Mouse (Mus musculus): ENCODE measurements around the gene Clic6. TPM values are rescaled to one million over a fixed set of nuclear protein-coding genes. Genes with fewer than 3 reads are reported as not detected.

Clic6 gene
- polyA plus RNA-seq, 1 experiment from 2014 or later: 7.1 TPM

DNA sequence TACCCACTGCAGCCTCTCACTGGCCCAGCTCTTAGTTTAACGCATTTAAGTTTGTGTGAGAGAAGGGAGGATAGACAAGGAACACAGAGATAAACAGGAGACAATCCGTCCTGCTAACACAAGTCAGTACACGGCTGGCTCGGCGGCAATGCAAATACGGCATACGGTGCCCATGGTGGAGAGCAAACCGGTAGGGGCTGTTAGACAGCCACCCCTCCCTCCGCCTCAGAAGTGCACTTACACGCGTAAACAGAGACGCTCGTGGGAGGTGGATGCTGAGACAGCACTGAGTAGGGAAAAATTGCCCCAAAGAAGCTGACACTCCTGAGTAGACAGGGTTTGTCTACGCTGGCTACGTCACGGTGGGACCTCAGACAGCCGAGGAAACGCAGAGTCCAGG, 31.0 kb upstream of the Clic6 start:
- Histone ChIP-seq H3K27me3 (ENCODE audit: insufficient read depth, low read length) (no peaks in the 10 kb centered on the region), H3K9ac (ENCODE audit: low read depth, low read length) (no peak overlapping the region), H3K27ac (no peak overlapping the region), H3K4me1 (replicated peaks; ENCODE audit: insufficient read depth, low read length) (no peaks in the 10 kb centered on the region), H3K4me3 (replicated peaks; ENCODE audit: low read depth, low read length) (no peak overlapping the region), H3K36me3 (ENCODE audit: insufficient read depth, low read length) (0 out of 2 replicates have a peak, but pooled peaks cover 4% of the 10 kb centered on the region), H3K4me2 (ENCODE audit: low read length) (no peak overlapping the region), H3K9me3 (replicated peaks; ENCODE audit: low read length) (no peaks in the 10 kb centered on the region)
- no peak for DNase-seq (ENCODE audit: low spot score)
- WGBS: 81% methylated on average over 18 of the region's 18 CpGs
- no peak for ATAC-seq (replicated peaks; ENCODE audit: low FRiP score, low read depth)
- no peak for TF ChIP-seq CTCF (IDR thresholded peaks at IDR 0.05; ENCODE audit: low read depth)

DNA sequence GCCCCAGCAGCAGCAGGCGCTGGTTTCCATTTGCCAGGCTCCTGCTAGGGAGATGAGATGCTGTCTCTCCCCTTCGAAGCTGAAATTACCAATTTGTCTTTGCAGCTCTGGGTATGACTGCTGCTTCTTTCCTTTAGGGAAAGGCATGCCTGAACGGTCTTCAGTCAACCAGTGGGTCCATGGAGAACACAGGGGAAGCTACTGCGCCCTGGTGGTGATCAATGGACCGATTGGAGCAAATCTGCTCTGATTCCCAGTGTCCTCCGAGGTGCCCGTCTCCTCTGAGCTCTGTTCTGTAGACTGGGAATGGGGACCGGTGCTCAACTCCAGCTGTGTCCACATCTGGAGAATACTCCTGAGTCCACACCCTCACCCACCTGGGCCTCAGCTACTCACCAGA, 30.0 kb upstream of the Clic6 start:
- H3K9me3 ChIP-seq (replicated peaks; ENCODE audit: low read length): no peaks in the 10 kb centered on the region
- H3K4me3 ChIP-seq (replicated peaks; ENCODE audit: low read depth, low read length): no peak overlapping the region
- TF ChIP-seq CTCF (IDR thresholded peaks at IDR 0.05; ENCODE audit: low read depth): peak; percentile 54; the same call in 1 of the 2 replicates
- H3K4me2 ChIP-seq (ENCODE audit: low read length): no peak overlapping the region
- WGBS: 62% methylated on average over 8 of the region's 8 CpGs
- DNase-seq (ENCODE audit: low spot score): peak; percentile 51
- no peaks in the 10 kb centered on the region for H3K4me1 ChIP-seq (replicated peaks; ENCODE audit: insufficient read depth, low read length)
- H3K27me3 ChIP-seq (ENCODE audit: insufficient read depth, low read length): no peaks in the 10 kb centered on the region
- 0 out of 2 replicates have a peak, but pooled peaks cover 4% of the 10 kb centered on the region for H3K36me3 ChIP-seq (ENCODE audit: insufficient read depth, low read length)
- no peak for ATAC-seq (replicated peaks; ENCODE audit: low FRiP score, low read depth)
- no peak overlapping the region for H3K9ac ChIP-seq (ENCODE audit: low read depth, low read length)
- H3K27ac ChIP-seq: no peak overlapping the region

DNA sequence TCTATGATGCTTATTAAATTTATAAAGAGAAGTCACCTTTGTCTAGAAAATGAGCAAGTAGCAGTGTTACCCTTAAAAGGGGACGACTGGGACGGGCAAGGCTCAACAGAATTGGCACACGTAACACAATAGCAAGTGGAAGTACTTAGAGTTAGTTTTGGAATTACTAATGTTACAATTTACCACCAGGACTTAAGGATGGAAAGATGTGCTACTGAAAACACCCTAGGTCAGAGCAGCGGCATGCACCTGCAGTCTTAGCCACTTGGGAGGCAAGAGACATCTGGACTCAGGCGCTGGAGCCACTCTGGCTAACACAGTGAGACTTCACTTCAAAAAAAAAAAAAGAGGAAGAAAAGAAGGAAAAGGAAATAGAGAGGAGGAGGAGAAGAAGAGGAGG, 29.6 kb upstream of the Clic6 start:
- DNase-seq (ENCODE audit: low spot score): no peak
- no peaks in the 10 kb centered on the region for H3K4me1 ChIP-seq (replicated peaks; ENCODE audit: insufficient read depth, low read length)
- H3K36me3 ChIP-seq (ENCODE audit: insufficient read depth, low read length): 0 out of 2 replicates have a peak, but pooled peaks cover 4% of the 10 kb centered on the region
- no peak overlapping the region for H3K4me2 ChIP-seq (ENCODE audit: low read length)
- no peak for TF ChIP-seq CTCF (IDR thresholded peaks at IDR 0.05; ENCODE audit: low read depth)
- WGBS: 83% methylated on average over 5 of the region's 5 CpGs
- ATAC-seq (replicated peaks; ENCODE audit: low FRiP score, low read depth): no peak
- H3K9me3 ChIP-seq (replicated peaks; ENCODE audit: low read length): no peaks in the 10 kb centered on the region
- H3K27ac ChIP-seq: no peak overlapping the region
- no peaks in the 10 kb centered on the region for H3K27me3 ChIP-seq (ENCODE audit: insufficient read depth, low read length)
- no peak overlapping the region for H3K9ac ChIP-seq (ENCODE audit: low read depth, low read length)
- no peak overlapping the region for H3K4me3 ChIP-seq (replicated peaks; ENCODE audit: low read depth, low read length)

DNA sequence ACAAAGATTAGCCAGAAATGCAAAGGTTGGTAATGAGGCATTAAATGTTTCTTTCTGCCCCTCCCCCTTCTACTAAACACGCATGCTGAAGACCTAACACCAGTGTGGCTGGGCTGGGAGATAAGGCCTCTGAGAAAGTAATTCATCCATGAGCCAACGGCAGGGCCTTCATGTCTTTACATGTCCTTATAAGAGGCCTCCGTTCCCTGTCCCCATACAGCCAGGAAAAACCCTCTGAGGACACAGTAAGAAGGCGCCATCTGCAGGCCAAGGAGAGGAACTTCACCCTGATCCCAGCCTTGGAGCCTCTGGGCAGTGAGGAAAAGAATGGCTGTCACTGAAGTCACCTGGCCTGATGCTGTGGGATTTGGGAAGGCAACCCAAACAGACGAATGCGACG, 27.9 kb upstream of the Clic6 start:
- Histone ChIP-seq H3K36me3 (ENCODE audit: insufficient read depth, low read length) (no peaks in the 10 kb centered on the region), H3K4me2 (ENCODE audit: low read length) (no peak overlapping the region), H3K9ac (ENCODE audit: low read depth, low read length) (no peak overlapping the region), H3K27me3 (ENCODE audit: insufficient read depth, low read length) (no peaks in the 10 kb centered on the region), H3K9me3 (replicated peaks; ENCODE audit: low read length) (no peaks in the 10 kb centered on the region), H3K4me1 (replicated peaks; ENCODE audit: insufficient read depth, low read length) (no peaks in the 10 kb centered on the region), H3K27ac (no peak overlapping the region), H3K4me3 (replicated peaks; ENCODE audit: low read depth, low read length) (no peak overlapping the region)
- 30% methylated on average over 7 of the region's 7 CpGs for WGBS
- ATAC-seq (replicated peaks; ENCODE audit: low FRiP score, low read depth): peak; percentile 44
- peak; percentile 94 for DNase-seq (ENCODE audit: low spot score)
- peak; percentile 97 for TF ChIP-seq CTCF (IDR thresholded peaks at IDR 0.05; ENCODE audit: low read depth)

DNA sequence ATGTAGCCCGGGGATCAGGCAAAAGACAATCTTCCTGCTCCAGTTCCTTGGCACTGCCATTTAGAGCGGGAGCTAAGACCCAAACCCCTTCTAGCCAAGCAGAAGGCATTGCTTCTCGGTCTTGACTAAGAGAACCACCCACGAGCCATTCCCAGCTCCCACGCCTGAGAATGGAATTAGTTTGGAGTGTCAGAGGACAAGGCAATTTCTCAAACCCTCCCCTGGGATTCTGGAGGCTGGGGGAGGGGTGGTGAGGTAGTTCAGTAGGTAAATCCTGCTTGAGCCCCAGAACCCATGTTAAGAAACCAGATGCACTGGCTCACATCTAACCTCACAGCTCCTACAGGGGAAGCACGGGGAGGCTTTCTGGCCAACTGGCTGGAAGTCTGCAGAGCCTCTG, 24.1 kb upstream of the Clic6 start:
- ATAC-seq (replicated peaks; ENCODE audit: low FRiP score, low read depth): no peak
- Histone ChIP-seq H3K27me3 (ENCODE audit: insufficient read depth, low read length) (no peaks in the 10 kb centered on the region), H3K4me3 (replicated peaks; ENCODE audit: low read depth, low read length) (no peak overlapping the region), H3K27ac (no peak overlapping the region), H3K36me3 (ENCODE audit: insufficient read depth, low read length) (no peaks in the 10 kb centered on the region), H3K9ac (ENCODE audit: low read depth, low read length) (no peak overlapping the region), H3K9me3 (replicated peaks; ENCODE audit: low read length) (no peaks in the 10 kb centered on the region), H3K4me1 (replicated peaks; ENCODE audit: insufficient read depth, low read length) (peaks cover 15% of the 10 kb centered on the region; the same call in 1 of the 2 replicates), H3K4me2 (ENCODE audit: low read length) (no peak overlapping the region)
- WGBS: 57% methylated on average over 6 of the region's 6 CpGs
- no peak for TF ChIP-seq CTCF (IDR thresholded peaks at IDR 0.05; ENCODE audit: low read depth)
- no peak for DNase-seq (ENCODE audit: low spot score)

DNA sequence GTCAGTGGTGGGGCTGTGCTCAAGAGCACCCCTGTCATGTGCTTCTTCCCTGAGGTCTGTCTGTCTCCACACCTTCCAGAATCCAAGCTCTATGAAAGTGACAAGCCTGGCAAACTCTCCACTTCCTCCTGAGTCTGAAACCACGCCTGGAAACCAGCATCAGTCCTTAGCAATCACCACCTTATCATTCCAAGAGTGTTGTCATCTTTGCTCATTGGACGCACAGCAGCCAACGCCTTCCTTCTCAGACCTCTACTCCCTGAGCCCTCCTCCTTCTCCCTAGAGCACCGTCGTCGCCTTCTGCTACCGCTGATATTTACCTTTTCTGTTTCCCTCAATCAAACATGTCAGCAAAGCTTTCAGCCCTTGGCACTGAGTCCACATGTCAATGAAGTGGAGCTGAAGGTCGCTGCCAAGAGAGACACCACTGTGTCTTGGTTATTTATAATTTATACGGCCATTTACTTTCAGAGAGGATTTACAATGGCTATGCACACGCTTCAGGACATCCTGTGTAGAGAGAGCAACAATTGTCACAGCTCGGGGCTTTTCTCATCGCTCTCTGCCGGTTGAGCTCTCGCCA, 21.1 kb upstream of the Clic6 start:
- TF ChIP-seq CTCF (IDR thresholded peaks at IDR 0.05; ENCODE audit: low read depth): no peak
- WGBS: 42% methylated on average over 14 of the region's 14 CpGs
- H3K27me3 ChIP-seq (ENCODE audit: insufficient read depth, low read length): no peaks in the 10 kb centered on the region
- H3K9me3 ChIP-seq (replicated peaks; ENCODE audit: low read length): no peaks in the 10 kb centered on the region
- H3K36me3 ChIP-seq (ENCODE audit: insufficient read depth, low read length): no peaks in the 10 kb centered on the region
- ATAC-seq (replicated peaks; ENCODE audit: low FRiP score, low read depth) (no peak), DNase-seq (ENCODE audit: low spot score) (no peak)
- H3K4me1 ChIP-seq (replicated peaks; ENCODE audit: insufficient read depth, low read length): peaks cover 15% of the 10 kb centered on the region; the same call in 1 of the 2 replicates
- H3K27ac ChIP-seq: no peak overlapping the region
- H3K4me3 ChIP-seq (replicated peaks; ENCODE audit: low read depth, low read length): peak overlapping the region; percentile 84; the same call in 1 of the 2 replicates
- H3K4me2 ChIP-seq (ENCODE audit: low read length): peak overlapping the region; percentile 94
- 0 out of 2 replicates have a peak overlapping the region, but pooled peaks have one; percentile 90 for H3K9ac ChIP-seq (ENCODE audit: low read depth, low read length)
